Mouse (Mus musculus) limb, embryonic 14.5 days (tissue): ENCODE measurements at regions not wholly inside any gene's neighbourhood (a gene's known extent, or its start where the extent isn't known, plus 50 kb on each side); places are given as distances from the start of the nearest gene placed in this dataset.

Source experiments
- ATAC-seq: fragments of 200-750 bp; cut with Nextera tagmentation; 2 replicates; pipeline ENCODE4 v1.8.0; 2017; ENCODE audit warnings: low read depth, moderate number of reproducible peaks, moderate TSS enrichment; ENCODE audit not compliant: low FRiP score
- DNase-seq: peaks from one replicate; pipeline ENCODE4 v3.0.0-alpha.2; 2015; ENCODE audit warnings: low spot score
- H3K27ac ChIP-seq: fragments of 300-500 bp; sonication (generic); replicated peaks from 2 replicates; pipeline ENCODE4 v1.5.1; 2014; ENCODE audit warnings: low read depth, mild to moderate bottlenecking, low read length, moderate library complexity, mixed read lengths
- H3K27me3 ChIP-seq: fragments of 300-500 bp; sonication (generic); 2 replicates; pipeline ENCODE4 v1.6.1; 2014; ENCODE audit warnings: low read length, mixed read lengths; ENCODE audit not compliant: control insufficient read depth, insufficient read depth
- H3K36me3 ChIP-seq: fragments of 300-500 bp; sonication (generic); 2 replicates; pipeline ENCODE4 v1.6.1; 2014; ENCODE audit warnings: mild to moderate bottlenecking, low read length, moderate library complexity, mixed read lengths; ENCODE audit not compliant: control insufficient read depth, insufficient read depth
- H3K4me1 ChIP-seq: fragments of 300-500 bp; sonication (generic); 2 replicates; pipeline ENCODE4 v1.6.1; 2014; ENCODE audit warnings: antibody characterized with exemption, low read length, mixed read lengths; ENCODE audit not compliant: control insufficient read depth, insufficient read depth
- H3K4me2 ChIP-seq: fragments of 300-500 bp; sonication (generic); replicated peaks from 2 replicates; pipeline ENCODE4 v1.6.1; 2014; ENCODE audit warnings: low read depth, mild to moderate bottlenecking, low read length, moderate library complexity; ENCODE audit not compliant: severe bottlenecking
- H3K4me3 ChIP-seq: fragments of 300-500 bp; sonication (generic); replicated peaks from 2 replicates; pipeline ENCODE4 v1.5.1; 2014; ENCODE audit warnings: low read length
- H3K9ac ChIP-seq: fragments of 300-500 bp; sonication (generic); 2 replicates; pipeline ENCODE4 v1.6.1; 2014; ENCODE audit warnings: mild to moderate bottlenecking, low read depth, low read length, moderate library complexity; ENCODE audit not compliant: severe bottlenecking
- H3K9me3 ChIP-seq: fragments of 300-500 bp; sonication (generic); 2 replicates; pipeline ENCODE4 v1.6.1; 2016; ENCODE audit warnings: low read length; ENCODE audit not compliant: control insufficient read depth
- POLR2A ChIP-seq: fragments of 200-500 bp; IDR thresholded peaks from 2 replicates; pipeline ENCODE4 v1.8.0; 2012; ENCODE audit warnings: inconsistent platforms, mild to moderate bottlenecking, moderate library complexity, borderline replicate concordance; ENCODE audit not compliant: insufficient read depth, insufficient read length; ENCODE audit errors: extremely low read depth
- WGBS: fragments of 180-500 bp; shearing (Covaris S2); extraction: QIAGEN DNeasy Blood & Tissue Kit; methylation state at CpG from one replicate; pipeline ENCODE4 v1.1.7; 2014; 5-methylcytosine and 5-hydroxymethylcytosine counted together

DNA sequence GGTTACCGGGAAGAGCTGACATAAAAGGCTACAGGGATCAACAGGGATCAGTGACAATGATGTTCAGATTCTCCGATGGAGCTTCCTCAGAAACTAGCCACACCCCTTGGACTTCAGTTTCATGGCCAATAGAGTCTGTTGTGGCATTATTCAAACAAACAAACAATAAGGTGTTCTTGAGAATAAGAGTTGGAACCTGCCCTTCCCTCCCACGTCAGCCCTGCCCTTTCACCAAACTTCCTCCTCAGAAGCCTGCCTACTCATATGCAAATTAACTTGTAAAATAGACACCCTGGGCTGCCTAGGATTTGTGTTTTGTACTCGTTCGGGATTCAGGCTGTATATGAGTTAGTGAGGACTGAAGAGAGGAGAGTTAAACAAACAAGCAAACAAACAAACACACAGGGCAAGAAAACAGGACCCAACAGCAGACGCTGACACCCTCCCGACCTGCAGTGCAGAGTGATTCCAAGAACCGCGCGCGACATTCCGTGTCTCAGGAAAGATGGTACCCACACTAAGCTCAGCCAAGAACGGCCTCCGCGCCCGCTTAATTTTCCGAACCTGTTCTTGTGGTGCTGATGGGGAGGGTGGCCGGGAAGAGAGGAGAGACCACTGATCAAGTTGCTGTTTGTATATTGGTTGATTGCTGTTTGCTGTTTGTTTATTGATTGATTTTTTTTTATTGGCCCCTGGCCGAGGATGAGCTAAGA is 68.4 kb upstream of the Dusp5 start:
- Histone ChIP-seq H3K4me2 (no peak overlapping the region), H3K27ac (no peak overlapping the region), H3K36me3 (no peaks in the 10 kb centered on the region), H3K4me3 (no peak overlapping the region), H3K27me3 (no peaks in the 10 kb centered on the region), H3K4me1 (peaks cover 15% of the 10 kb centered on the region), H3K9me3 (no peaks in the 10 kb centered on the region), H3K9ac (no peak overlapping the region)
- TF ChIP-seq POLR2A = no peak
- ATAC-seq (no peak), DNase-seq (no peak)
- 14% methylated on average over 19 of the region's 19 CpGs for WGBS

DNA sequence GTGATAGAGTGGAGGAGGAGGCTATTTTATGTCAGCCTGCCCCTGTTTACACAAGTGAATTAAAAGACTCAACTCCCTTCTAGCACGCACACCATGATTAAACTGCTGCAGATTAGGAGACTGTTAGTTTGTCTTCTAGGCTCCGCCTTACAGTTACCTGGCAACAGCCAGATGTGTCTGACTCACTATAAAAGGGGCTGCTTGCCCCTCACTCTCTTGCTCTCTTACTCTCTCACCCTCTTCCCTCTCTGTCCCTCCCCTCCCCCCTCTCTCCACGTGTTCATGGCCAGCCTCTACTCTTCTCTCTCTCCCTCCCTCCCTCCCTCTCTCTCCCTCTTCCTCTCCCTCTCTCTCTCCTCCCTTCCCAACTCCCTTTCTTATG is 69.0 kb upstream of the Smndc1 start:
- DNase-seq (no peak), ATAC-seq (no peak)
- TF ChIP-seq POLR2A = no peak
- Histone ChIP-seq H3K36me3 (no peaks in the 10 kb centered on the region), H3K9me3 (no peaks in the 10 kb centered on the region), H3K27ac (no peak overlapping the region), H3K4me2 (no peak overlapping the region), H3K27me3 (no peaks in the 10 kb centered on the region), H3K9ac (no peak overlapping the region), H3K4me1 (peaks cover 15% of the 10 kb centered on the region), H3K4me3 (no peak overlapping the region)
- 13% methylated on average over 3 of the region's 3 CpGs for WGBS

DNA sequence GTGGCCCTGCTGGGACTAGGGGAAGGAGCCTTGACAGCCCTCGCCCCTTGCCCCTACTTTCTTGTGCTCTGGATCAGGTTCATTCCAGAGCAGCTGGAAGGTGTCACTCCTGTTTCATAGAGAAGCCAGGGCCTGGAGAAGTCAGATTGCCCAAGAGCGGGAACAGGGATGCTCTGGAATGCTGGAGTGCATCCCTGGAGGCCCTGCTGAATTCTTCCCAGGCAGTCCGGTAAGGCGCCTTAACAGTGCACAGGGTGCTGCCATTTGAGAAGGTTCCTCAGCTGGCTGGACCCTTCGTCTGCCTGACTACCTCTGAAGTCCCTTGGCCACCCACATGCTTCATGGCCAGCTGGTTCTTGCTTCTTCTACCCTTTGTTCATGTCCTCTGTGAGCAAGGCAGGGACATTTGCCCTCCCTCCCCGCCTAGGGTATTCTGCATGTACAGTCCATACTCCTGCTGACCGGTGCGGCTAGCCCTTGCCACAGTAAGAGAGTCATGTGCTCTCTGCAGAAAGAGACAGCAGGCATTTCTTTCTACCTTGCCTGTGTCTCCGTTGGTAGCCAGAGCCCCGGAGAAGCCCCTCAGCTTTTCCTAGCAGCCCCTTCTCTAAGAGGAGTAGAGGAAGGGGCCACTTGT is 68.5 kb upstream of the Smndc1 start:
- Histone ChIP-seq H3K36me3 (no peaks in the 10 kb centered on the region), H3K27ac (no peak overlapping the region), H3K4me2 (no peak overlapping the region), H3K4me3 (no peak overlapping the region), H3K4me1 (peaks cover 15% of the 10 kb centered on the region), H3K9ac (no peak overlapping the region), H3K27me3 (no peaks in the 10 kb centered on the region), H3K9me3 (no peaks in the 10 kb centered on the region)
- ATAC-seq (no peak), DNase-seq (no peak)
- no peak for TF ChIP-seq POLR2A
- 37% methylated on average over 10 of the region's 10 CpGs for WGBS

DNA sequence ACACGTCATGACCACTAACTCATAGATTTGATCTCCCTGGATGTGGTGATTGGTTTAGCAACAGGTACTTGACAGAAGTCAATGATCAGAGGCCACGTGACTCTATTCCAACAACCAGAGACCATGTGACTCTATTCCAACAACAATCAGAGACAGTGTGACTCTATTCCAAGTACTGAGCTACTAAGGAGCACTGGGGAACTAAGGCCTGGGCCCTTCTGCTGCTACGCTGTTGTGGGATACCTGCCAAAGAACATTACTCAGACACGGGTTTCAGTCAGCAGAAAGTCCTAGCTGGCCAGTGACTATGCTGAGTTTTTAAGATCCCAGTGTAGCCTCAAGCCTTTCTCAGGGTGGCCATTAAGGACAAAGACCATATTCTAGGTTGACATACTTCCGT is 66.3 kb upstream of the Smndc1 start:
- H3K9me3 ChIP-seq = no peaks in the 10 kb centered on the region
- H3K4me3 ChIP-seq = no peak overlapping the region
- no peak for DNase-seq
- H3K9ac ChIP-seq = no peak overlapping the region
- ATAC-seq = no peak
- no peak overlapping the region for H3K27ac ChIP-seq
- H3K27me3 ChIP-seq = no peaks in the 10 kb centered on the region
- TF ChIP-seq POLR2A = no peak
- H3K36me3 ChIP-seq = no peaks in the 10 kb centered on the region
- peaks cover 15% of the 10 kb centered on the region for H3K4me1 ChIP-seq
- no peak overlapping the region for H3K4me2 ChIP-seq
- WGBS = 73% methylated on average over 5 of the region's 5 CpGs

DNA sequence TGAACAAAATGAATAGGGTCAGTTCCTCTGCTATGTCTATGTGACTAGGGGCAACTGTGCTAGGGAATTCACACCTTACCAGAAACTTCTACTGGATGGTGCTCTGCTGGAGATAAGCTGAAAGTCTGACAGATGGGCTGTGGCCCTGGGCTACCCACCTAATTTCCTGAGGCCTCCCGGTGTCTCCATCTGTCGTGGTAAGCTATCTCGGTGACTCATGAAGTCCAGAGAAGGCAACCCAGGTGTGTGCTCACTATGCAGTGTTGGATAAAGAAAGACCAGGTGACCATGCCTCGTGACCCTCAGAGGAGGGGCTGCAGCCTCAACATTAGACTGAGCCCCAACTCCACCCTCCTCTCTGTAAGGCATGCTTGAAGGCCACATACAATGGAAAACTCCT is 64.2 kb upstream of the Smndc1 start:
- TF ChIP-seq POLR2A = no peak
- no peaks in the 10 kb centered on the region for H3K36me3 ChIP-seq

More for the DNA sequence above, 64.2 kb upstream of the Smndc1 start:
- H3K4me2 ChIP-seq = no peak overlapping the region
- H3K4me3 ChIP-seq = no peak overlapping the region
- no peak overlapping the region for H3K27ac ChIP-seq
- DNase-seq = no peak
- no peaks in the 10 kb centered on the region; the same call in 1 of the 2 replicates for H3K27me3 ChIP-seq
- ATAC-seq = no peak
- peaks cover 13% of the 10 kb centered on the region for H3K4me1 ChIP-seq
- WGBS = 78% methylated on average over 4 of the region's 4 CpGs
- H3K9ac ChIP-seq = no peak overlapping the region
- H3K9me3 ChIP-seq = no peaks in the 10 kb centered on the region
